Mouse (Mus musculus) small intestine, adult 2 months (tissue): ENCODE measurements around the gene Sugct.

ENCODE experiments used
- CTCF ChIP-seq: fragments of 200-500 bp; IDR thresholded peaks from 2 replicates; pipeline ENCODE4 v1.5.1; 2012; ENCODE audit warnings: low read depth, mild to moderate bottlenecking, control low read depth, inconsistent platforms, low read length, moderate library complexity, mixed read lengths; ENCODE audit not compliant: insufficient replicate concordance, insufficient read length; ENCODE audit errors: extremely low read depth
- POLR2A ChIP-seq: fragments of 200-500 bp; IDR thresholded peaks from 2 replicates; pipeline ENCODE4 v1.6.1; 2012; ENCODE audit warnings: low read depth, mild to moderate bottlenecking, control low read depth, inconsistent platforms, low read length, moderate library complexity

- no peak for TF ChIP-seq POLR2A
- no peak for TF ChIP-seq CTCF
Observed at GRCm38 (mm10) chr13:16840994-16841393, 854.4 kb downstream of the Sugct start.
